Mouse (Mus musculus) cerebellum, adult 2 months (tissue): Measurements from ENCODE around the gene Cfap58.

Source experiments
- CTCF ChIP-seq: fragments of 200-500 bp; IDR thresholded peaks from 2 replicates; pipeline ENCODE4 v1.5.1; 2011; ENCODE audit warnings: low read depth, mild to moderate bottlenecking, control low read depth, low read length, moderate library complexity, borderline replicate concordance; ENCODE audit not compliant: insufficient read depth
- POLR2A ChIP-seq: fragments of 200-500 bp; IDR thresholded peaks from 2 replicates; pipeline ENCODE4 v1.6.1; 2011; ENCODE audit warnings: low read length, control low read depth, borderline replicate concordance; ENCODE audit not compliant: insufficient read depth

DNA sequence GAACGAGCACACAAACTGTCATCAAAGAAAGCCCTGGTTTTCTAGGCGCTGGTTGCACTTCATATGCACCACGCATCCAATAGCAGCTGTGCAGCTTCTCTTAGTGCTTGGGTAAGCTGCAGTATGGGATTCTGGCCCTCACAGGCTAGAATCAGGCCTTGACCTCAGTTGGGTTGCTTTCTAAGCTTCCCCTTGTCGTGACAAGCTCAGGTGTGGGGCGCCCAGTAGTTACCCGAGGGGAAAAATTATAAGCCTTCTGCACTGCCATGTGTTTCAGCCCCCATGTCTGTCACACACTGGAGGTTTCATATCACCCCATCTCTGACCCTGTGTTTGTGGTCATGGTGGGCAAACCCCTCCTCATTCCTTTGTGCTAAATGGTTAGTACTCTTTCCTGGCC lies 42.0 kb downstream of the Cfap58 start:
- no peak for TF ChIP-seq CTCF
- no peak for TF ChIP-seq POLR2A
